Mouse (Mus musculus) right cerebral cortex, postnatal 4 days (tissue): ENCODE measurements at regions not wholly inside any gene's neighbourhood (a gene's known extent, or its start where the extent isn't known, plus 50 kb on each side); places are given as distances from the start of the nearest gene placed in this dataset.
A peak's percentile ranks its signal among the peaks of the same experiment; 100 is the strongest.

Experiments used
- DNase-seq: peaks from one replicate; pipeline ENCODE4 v3.0.0-alpha.2; 2022

GRCm38 (mm10) chr5:106044878-106045585, 168.7 kb downstream of the Zfp326 start:
- no peak for DNase-seq

DNA sequence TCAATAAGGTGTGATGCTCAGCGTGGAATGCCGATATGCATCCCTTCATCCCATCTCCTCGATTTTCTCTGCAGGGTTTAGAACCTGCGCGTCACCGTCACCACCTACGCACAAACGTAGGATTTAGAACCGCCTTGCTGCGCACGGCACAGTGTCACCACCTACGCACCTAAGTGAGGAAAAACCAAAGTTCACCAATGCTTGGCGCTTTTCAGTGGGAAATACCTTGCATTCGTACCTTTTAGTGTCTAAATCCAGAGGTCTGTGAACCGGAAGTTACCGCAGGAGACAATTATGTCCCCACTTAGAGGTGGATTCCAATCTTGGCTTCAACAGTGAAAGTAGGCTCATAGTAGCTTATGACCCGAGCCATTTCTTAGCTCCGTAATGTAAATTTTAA, 162.0 kb downstream of the Zfp326 start:
- DNase-seq: no peak

- DNase-seq: no peak
These were observed 159.8 kb downstream of the Zfp326 start for GRCm38 (mm10) chr5:106036176-106036575.

DNA sequence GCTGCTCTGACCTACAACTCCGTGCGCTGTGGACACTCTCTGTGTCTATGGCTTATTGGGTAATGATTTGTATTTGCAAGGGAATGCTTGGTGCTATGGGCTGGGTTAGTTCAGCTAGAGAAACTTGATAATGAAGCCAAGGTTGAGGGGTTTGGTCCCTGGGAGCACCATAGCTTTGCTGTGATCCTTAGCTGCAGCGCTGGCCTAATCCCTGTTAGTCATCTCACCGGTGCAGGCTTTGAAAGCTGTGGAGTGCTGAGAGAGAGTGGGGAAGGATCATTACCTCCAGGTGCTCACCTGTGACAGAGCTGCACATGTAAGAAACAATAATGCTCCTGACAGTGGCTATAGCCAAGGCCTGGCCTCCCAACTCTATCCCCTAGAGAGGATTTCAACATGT, 156.6 kb downstream of the Zfp326 start:
- DNase-seq: no peak

DNA sequence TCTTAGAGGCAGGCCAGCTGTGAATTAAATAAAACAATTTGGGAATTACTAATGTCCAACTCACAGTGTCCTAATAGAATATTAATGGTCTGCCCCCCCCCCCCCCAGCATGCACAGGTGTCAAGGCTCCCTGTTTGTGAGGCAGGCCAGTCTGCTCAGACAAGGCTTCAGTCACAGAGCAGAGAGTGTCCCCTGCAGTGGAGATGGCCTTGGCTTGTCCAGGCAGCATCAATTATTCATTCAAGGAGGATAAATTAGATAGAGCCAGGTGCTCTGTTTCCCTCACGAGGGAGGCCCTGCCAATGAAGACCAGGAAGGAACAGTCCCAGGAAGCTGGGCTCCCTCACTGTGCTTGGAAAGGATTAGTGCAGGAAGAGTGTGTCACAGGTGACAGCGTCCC, 150.5 kb downstream of the Zfp326 start:
- DNase-seq: no peak

GRCm38 (mm10) chr5:106004292-106004917, 128.0 kb downstream of the Zfp326 start:
- DNase-seq: no peak

DNA sequence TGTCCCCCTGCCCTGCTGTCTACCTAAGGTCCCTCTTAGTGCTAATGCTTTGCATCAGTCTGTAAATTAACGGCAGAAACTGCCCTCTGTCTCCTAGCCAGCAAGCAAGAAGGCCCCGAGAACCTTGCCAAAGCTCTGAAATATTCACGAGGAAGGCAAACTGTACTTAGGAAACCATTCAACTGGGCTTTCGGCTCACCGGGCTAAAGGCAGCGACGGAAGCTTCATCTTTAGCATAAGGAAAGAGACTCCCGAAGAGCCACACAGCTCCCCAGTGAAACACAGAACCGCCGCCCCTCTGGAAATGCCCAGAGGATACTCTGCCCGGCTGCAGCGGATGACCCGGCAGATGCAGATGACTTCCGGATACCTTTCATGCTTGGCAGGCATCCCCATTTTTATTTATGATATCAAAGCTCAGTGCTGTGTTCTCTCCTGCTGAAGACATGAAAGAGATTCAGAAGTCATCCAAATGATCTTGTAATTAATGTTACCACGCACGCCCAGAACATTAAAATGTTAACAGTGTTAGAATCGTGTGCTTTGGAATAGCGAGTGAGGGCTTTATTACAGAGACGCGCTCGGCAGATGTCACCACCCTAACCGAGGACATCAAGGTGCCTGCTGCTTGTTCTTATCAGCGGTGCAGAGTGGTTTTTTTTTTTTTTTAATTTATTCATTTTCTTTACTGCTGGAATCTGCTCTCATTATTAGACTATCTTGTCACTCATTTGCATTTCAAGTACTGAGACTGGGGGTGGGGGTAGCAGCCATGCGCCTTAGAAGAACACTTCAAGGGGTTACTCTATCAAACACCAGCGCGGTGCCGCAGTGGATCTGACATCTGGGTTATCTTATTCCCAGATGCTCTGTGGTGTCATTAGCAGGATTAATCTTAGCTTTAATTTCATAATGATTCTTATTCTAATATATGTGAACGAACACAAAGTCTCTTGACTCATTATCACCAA, 127.2 kb downstream of the Zfp326 start:
- DNase-seq: no peak

- no peak for DNase-seq
These were observed 126.0 kb downstream of the Zfp326 start for GRCm38 (mm10) chr5:106002330-106002729.

DNA sequence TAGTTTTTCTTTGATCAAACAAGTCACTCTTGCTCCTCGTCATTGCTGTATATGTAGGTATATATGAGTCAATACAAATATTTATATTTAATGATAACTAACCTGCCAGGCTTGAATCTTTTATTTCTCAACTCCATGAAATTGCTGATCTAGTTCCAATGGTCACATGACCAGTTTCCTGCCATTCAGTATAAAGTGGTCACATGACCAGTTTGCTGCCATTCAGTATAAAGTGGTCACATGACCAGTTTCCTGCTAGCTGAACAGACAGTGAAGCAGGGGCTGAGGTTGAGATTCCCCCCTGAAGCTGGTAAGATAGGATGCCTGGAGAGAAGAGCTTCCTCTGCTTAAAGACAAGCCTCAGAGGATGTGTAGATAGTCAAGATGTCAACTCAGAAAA, 117.9 kb downstream of the Zfp326 start:
- no peak for DNase-seq

GRCm38 (mm10) chr5:105993066-105993760, 116.8 kb downstream of the Zfp326 start:
- DNase-seq: no peak

DNA sequence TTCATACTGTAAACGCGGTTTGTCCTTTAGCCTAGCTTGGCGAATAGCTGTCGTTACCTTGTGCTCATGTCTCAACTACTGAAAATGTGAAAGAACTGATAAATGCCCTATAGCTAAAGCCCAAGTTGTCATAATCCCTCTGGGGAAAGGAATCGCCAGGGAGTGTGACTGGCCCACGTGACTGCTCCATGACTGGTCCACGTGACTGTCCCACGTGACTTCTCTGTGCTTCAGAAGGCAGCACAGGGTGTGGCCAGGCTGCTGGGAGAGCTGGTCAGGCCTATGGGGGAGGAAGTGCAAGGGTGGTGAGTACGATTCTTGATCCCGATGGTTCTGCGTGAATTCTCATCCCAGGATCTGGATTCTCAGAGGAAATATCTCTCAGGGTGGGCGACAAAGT, 114.4 kb downstream of the Zfp326 start:
- no peak for DNase-seq

DNA sequence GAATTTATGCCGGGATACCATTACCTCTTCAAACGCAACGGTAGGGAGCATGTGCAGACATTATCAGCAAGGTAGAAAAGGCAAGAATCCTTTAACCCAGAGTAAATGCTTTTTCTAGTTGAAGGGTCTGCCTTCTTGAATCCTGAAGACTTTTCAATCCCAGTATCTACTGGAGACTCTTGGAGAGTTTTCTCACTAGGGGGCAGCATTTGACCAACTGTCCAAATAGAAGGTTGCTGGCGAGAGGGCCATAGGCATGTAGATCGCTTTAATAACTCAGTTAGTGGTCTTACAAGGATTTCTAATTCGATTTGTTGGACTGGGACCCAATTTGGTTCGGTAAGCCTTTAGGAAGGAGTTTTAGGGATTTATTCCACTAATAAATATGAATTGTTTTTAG, 110.0 kb downstream of the Zfp326 start:
- peak; percentile 45 for DNase-seq

DNA sequence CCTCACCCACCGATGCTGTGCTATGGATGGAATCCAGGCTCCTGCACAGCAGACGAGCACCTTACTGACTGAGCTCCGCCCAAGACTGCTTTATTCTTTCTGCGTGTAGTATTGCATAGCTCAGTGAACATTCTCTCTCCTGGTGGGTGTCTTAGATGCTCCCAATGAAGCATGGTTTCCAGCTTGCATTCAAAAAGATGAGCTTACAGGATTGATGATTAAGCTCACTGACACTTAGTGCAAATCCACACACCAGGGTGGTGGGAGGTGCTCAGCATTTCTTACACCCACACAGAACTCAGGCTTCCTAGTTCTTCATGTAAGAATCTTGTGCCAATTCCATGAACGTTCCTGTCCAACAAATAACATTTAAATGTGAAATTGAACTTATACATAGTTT, 106.8 kb downstream of the Zfp326 start:
- DNase-seq: no peak

- no peak for DNase-seq
These were observed 100.4 kb downstream of the Zfp326 start for GRCm38 (mm10) chr5:105976746-105977145.

GRCm38 (mm10) chr5:105976076-105976475, 99.7 kb downstream of the Zfp326 start:
- no peak for DNase-seq

DNA sequence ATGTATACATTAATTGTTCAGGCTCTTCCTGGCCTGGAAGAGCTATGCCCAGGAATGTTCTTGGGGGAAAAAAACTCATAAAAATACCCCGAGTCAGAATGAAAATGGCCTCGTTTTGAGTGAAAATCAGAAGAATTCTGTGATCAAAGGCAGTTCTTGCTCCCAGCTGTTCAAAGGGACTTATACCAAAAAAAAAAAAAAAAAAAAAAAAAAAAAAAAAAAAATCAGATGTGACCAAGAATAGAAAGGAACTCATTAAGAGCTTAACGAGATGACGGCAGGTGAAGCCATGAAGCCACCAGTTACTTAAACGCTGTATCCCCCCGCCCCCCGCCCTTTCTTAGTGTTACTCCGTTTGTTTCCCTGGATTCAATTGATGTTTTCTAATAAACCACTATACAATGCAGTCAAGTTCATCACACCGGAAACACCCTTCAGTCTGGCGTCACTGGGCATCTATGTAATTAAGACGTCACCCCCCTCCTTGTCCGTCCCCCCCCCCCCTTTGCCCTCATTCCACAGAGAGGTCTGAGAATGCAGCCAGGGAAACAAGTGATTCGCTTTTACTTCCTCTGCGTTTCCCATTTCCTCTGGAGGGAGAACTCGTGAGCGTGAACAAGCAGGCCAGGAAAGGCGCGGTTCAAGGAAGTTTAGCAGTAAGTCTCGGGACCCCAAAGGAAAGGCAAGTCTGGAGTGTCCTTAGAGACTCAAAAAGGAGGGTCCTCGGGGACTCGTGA, 99.1 kb downstream of the Zfp326 start:
- no peak for DNase-seq

DNA sequence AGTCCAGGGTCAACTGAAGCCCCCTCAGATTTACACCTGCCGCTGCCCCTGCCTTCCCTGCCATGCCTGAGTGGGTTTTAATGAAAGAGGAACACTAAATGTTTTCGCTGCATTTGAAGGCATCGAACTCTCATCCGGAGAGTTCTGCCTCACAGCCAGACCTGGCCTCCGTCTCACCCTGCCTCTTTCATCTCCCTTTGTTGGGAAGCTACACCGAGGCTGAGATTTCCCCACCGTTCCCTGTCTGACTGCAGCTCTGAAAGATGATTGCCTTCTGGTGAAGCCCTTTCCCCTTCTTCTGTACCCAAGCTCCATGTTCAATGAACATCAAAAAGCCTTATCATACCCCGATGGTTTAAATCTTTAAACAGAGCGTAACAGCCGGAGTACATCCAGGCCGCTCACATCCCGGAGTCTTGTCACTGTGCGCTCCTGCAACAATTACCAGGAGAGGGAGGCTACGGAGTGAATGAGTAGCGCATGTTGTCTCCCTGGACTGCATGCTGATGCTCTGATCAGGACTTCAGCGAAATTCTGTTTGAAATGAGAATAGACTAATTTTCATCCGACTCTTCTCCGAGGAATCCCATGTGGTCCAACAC, 98.3 kb downstream of the Zfp326 start:
- no peak for DNase-seq
